Mouse (Mus musculus): ENCODE results near the gene Myh10.

Gene Myh10

DNA sequence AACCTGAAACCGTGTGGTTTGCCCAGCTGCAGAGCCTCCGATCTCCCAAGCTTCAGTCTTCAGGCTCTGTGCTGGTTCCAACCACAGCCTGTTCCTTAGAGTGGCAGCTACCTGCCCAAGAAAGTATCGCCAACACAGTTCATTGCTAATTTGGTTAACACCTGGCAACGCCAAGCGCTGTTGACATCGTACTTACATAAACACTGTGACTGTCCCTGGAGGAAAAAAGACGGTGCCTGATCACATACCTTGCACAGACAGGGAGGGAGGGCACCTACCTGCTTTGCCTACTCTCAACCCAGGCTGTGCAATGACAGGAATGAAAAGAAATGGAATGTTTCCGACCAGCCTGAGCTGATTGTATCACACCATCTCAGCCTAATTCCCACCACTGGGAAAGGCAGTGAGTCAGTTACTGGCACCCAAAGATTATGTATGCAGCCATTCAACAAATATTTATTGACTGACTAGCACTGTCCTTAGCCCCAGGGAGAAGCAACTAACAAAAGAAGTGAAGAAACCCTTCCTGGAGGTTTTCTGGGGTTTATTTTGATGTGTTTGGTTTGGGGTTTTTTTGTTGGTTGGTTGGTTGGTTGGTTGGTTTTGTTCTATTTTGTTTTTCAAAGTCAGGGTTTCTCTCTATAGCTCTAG is 168.7 kb downstream of the Myh10 start:
- in situ Hi-C loops (cut with MboI, MseI), result no loop called here

DNA sequence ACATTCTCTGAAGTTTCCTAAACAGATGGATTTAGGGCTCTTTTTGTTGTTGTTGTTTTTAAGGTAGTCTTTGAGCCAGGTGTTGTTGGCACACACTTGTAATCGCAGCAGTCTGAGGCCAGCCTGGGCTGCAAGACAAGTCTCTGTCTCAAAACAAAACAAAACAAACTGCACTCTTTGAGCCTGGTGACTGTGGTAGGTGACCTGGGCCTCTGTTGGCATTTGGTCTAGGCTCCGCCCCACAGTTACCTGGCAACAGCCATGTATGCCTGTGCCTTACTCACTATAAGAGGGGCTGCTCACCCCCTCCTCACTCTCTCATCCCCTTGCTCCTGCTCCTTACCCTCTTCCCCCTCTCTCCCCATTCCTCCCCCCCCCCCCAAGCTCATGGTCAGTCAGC is 170.9 kb downstream of the Myh10 start:
- in situ Hi-C loops (cut with MboI, MseI), result no loop called here

DNA sequence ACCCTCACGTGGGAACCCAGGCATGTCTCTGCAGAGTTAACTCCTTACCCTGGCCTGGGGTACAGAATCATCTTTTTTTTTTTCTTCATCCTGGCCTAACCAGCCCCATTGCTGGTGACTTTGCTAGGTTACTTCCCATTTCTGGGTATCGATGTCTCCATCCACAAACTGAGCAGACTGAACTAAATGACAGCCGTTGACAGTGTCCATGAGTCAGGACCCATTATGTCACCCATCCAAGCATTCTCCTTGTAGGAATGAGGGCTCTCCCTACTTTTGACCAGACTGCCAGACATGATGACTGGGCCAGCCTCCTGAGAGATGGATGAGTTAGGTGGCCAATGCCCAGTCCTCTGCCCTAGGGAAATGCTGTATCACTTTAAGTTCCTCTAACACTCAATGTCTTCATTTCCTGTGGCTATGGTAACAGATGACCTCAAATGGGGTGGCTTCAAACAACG is 172.3 kb downstream of the Myh10 start:
- in situ Hi-C loops (cut with MboI, MseI), result no loop called here

DNA sequence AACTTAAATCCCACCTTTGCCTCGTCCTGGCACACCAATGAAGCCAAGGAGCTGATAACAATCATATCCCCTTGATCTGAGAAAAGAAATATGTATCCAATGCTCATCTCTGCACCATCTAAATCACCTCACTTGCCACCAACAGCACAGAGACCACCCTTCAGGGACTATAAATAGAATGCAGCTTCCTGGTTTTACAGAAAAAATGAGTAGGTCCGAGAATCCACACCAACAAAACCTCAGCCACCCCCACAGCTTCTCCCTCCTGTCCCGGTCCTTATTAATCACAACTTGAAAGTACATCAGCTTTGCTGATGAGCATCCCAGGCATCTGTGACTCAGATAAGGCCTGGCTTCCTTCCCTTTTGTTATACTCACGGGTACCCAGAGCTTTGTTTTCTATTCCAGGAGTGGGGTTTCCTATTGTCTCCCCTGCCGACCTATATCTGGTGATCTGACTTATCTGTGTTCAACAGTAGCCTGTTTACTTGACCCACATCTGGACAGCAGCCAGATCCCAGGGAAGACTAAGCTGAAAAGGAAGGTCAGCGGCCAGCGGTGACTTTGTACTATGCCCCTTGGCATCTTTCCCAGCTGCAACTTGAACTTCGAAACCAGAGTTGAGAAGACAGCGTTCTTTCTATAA is 173.3 kb downstream of the Myh10 start:
- in situ Hi-C loops (cut with MboI, MseI), result no loop called here

All from regulatory T cell (primary cell).